Mouse (Mus musculus): ENCODE data around the gene Fndc1. TPM values are rescaled to one million over a fixed set of nuclear protein-coding genes. Genes with fewer than 3 reads are reported as not detected.

The Fndc1 gene
- polyA plus RNA-seq, 1 experiment from 2014 or later, result 22.4 TPM

GRCm38 (mm10) chr17:7713020-7713419 is 114.1 kb downstream of the Fndc1 start:
- H3K27ac ChIP-seq (ENCODE audit: low read length), result no peak overlapping the region
- H3K9ac ChIP-seq (replicated peaks; ENCODE audit: low read depth, low read length), result no peak overlapping the region
- no peaks in the 10 kb centered on the region for H3K9me3 ChIP-seq (ENCODE audit: control insufficient read depth, low read depth, low read length)
- no peak overlapping the region for H3K4me3 ChIP-seq (ENCODE audit: low read depth, low read length)
- H3K36me3 ChIP-seq (ENCODE audit: control insufficient read depth, insufficient read depth, low read length), result no peaks in the 10 kb centered on the region
- no peak for ATAC-seq (ENCODE audit: insufficient number of reproducible peaks, insufficient read depth, low FRiP score, low read depth)
- 24% methylated on average over 2 of the region's 2 CpGs for WGBS
- no peaks in the 10 kb centered on the region for H3K27me3 ChIP-seq (ENCODE audit: control insufficient read depth, insufficient read depth, low read length)
- no peak overlapping the region for H3K4me2 ChIP-seq (replicated peaks; ENCODE audit: low read depth, low read length)
- H3K4me1 ChIP-seq (ENCODE audit: control insufficient read depth, insufficient read depth, low read length), result no peaks in the 10 kb centered on the region

- Histone ChIP-seq H3K4me3 (ENCODE audit: low read depth, low read length) (no peak overlapping the region), H3K27me3 (ENCODE audit: control insufficient read depth, insufficient read depth, low read length) (no peaks in the 10 kb centered on the region), H3K36me3 (ENCODE audit: control insufficient read depth, insufficient read depth, low read length) (no peaks in the 10 kb centered on the region), H3K27ac (ENCODE audit: low read length) (no peak overlapping the region), H3K4me1 (ENCODE audit: control insufficient read depth, insufficient read depth, low read length) (no peaks in the 10 kb centered on the region), H3K9me3 (ENCODE audit: control insufficient read depth, low read depth, low read length) (no peaks in the 10 kb centered on the region), H3K4me2 (replicated peaks; ENCODE audit: low read depth, low read length) (no peak overlapping the region), H3K9ac (replicated peaks; ENCODE audit: low read depth, low read length) (no peak overlapping the region)
- WGBS, result 64% methylated on average over 4 of the region's 4 CpGs
- no peak for ATAC-seq (ENCODE audit: insufficient number of reproducible peaks, insufficient read depth, low FRiP score, low read depth)
Observed at GRCm38 (mm10) chr17:7707073-7707472, 120.0 kb downstream of the Fndc1 start.

- no peak overlapping the region for H3K27ac ChIP-seq (ENCODE audit: low read length)
- no peaks in the 10 kb centered on the region for H3K36me3 ChIP-seq (ENCODE audit: control insufficient read depth, insufficient read depth, low read length)
- H3K4me2 ChIP-seq (replicated peaks; ENCODE audit: low read depth, low read length), result no peak overlapping the region
- ATAC-seq (ENCODE audit: insufficient number of reproducible peaks, insufficient read depth, low FRiP score, low read depth), result no peak
- H3K4me1 ChIP-seq (ENCODE audit: control insufficient read depth, insufficient read depth, low read length), result no peaks in the 10 kb centered on the region
- H3K9me3 ChIP-seq (ENCODE audit: control insufficient read depth, low read depth, low read length), result no peaks in the 10 kb centered on the region
- no peak overlapping the region for H3K4me3 ChIP-seq (ENCODE audit: low read depth, low read length)
- WGBS, result 85% methylated on average over 4 of the region's 4 CpGs
- H3K9ac ChIP-seq (replicated peaks; ENCODE audit: low read depth, low read length), result no peak overlapping the region
- H3K27me3 ChIP-seq (ENCODE audit: control insufficient read depth, insufficient read depth, low read length), result no peaks in the 10 kb centered on the region
Observed at GRCm38 (mm10) chr17:7690271-7690670, 136.8 kb downstream of the Fndc1 start.

Small RNA genes lying within 50 kb of the gene (microRNA-seq; reads per million reads assigned to microRNA genes)
- gene Gm25872, result not detected

Other genes with a start within 250 kb of the Fndc1 start
- gene Tagap, start 98.7 kb upstream of the Fndc1 start, polyA plus RNA-seq (2014; fragmentation: Nextera tagmentation; extraction: Ambion mirVana), result 0.75 and 1.5 TPM in 2 replicates
- 58.5 and 60.9 TPM in 2 replicates for gene Rsph3a, start 118.3 kb upstream of the Fndc1 start, polyA plus RNA-seq (2014; fragmentation: Nextera tagmentation; extraction: Ambion mirVana)

All from stomach, embryonic 14.5 days (tissue).